Mouse (Mus musculus): ENCODE measurements around the gene Ptprd.

The Ptprd gene

GRCm38 (mm10) chr4:76583025-76583424 lies 1628.7 kb downstream of the Ptprd start:
- no peak for DNase-seq

GRCm38 (mm10) chr4:76566006-76566405 lies 1645.8 kb downstream of the Ptprd start:
- DNase-seq, result no peak

- DNase-seq, result no peak
Measured at GRCm38 (mm10) chr4:76541769-76542168, 1670.0 kb downstream of the Ptprd start.

- DNase-seq, result peak; percentile 3
Measured at GRCm38 (mm10) chr4:76532926-76533325, 1678.8 kb downstream of the Ptprd start.

GRCm38 (mm10) chr4:76525281-76525680 lies 1686.5 kb downstream of the Ptprd start:
- no peak for DNase-seq

GRCm38 (mm10) chr4:76503279-76503601 lies 1708.5 kb downstream of the Ptprd start:
- no peak for DNase-seq

- no peak for DNase-seq
Measured at GRCm38 (mm10) chr4:76502575-76503278, 1709.0 kb downstream of the Ptprd start.

GRCm38 (mm10) chr4:76485848-76486247 lies 1725.9 kb downstream of the Ptprd start:
- DNase-seq, result peak; percentile 14

- no peak for DNase-seq
Measured at GRCm38 (mm10) chr4:76468366-76469100, 1743.2 kb downstream of the Ptprd start.

GRCm38 (mm10) chr4:76464682-76465081 lies 1747.1 kb downstream of the Ptprd start:
- DNase-seq, result no peak

- no peak for DNase-seq
Measured at GRCm38 (mm10) chr4:76461336-76461735, 1750.4 kb downstream of the Ptprd start.

GRCm38 (mm10) chr4:76460556-76460955 lies 1751.2 kb downstream of the Ptprd start:
- no peak for DNase-seq

- DNase-seq, result no peak
Measured at GRCm38 (mm10) chr4:76459621-76460020, 1752.1 kb downstream of the Ptprd start.

GRCm38 (mm10) chr4:76452286-76452685 lies 1759.5 kb downstream of the Ptprd start:
- no peak for DNase-seq

GRCm38 (mm10) chr4:76451019-76451552 lies 1760.7 kb downstream of the Ptprd start:
- peak; percentile 63 for DNase-seq

- peak; percentile 77 for DNase-seq
Measured at GRCm38 (mm10) chr4:76450351-76451018, 1761.3 kb downstream of the Ptprd start.

GRCm38 (mm10) chr4:76449466-76450350 lies 1762.1 kb downstream of the Ptprd start:
- DNase-seq, result peak; percentile 85

GRCm38 (mm10) chr4:76448678-76449465 lies 1762.9 kb downstream of the Ptprd start:
- DNase-seq, result peak; percentile 12

- peak; percentile 32 for DNase-seq
Measured at GRCm38 (mm10) chr4:76447396-76447795, 1764.4 kb downstream of the Ptprd start.

GRCm38 (mm10) chr4:76444778-76445177 lies 1767.0 kb downstream of the Ptprd start:
- no peak for DNase-seq

GRCm38 (mm10) chr4:76443553-76443952 lies 1768.2 kb downstream of the Ptprd start:
- DNase-seq, result no peak

Measured in kidney, postnatal 14 days (tissue).